Comparison of ENCODE assay signal across 20 mouse cellular contexts in the genomic region with DNA sequence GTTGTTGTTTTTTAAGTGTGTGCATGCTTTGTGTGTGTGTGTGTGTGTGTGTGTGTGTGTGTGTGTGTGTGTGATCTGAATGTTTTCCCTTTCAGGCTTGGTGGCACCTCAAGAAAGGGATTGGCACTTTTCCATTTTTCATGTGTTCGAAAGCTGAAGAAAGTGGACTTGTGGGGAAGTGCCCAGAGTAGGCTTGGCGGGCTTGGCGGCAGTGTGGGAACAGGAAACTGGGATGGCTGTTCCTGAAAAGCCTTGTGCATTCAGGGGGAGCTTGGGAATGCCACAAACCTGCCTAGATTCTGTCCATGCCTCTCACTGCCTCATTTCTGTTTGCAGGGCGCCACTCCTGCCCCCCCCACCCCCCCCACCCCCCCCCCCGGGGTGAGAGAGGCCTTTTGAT. TPM values are rescaled to one million over a fixed set of nuclear protein-coding genes. Genes with fewer than 3 reads are reported as not detected.
DNase-seq lines count a peak whose midpoint lies in the region; ATAC-seq and TF ChIP-seq lines count a peak whose summit lies in the region.
"Had no signal": no experiment of that assay in that cellular context is flagged by ENCODE, and none has a peak within 500 bp of the region (broad histone marks: within the 10 kb centered on the region; RNA-seq: fewer than 3 reads in every experiment).

No protein-coding gene starts in this region.

- DNase-seq in forebrain, embryonic 10.5 days (ENCODE audit: extremely low spot score, low spot score) = no peak
- DNase-seq in lung, embryonic 14.5 days = peak; percentile 44
- no peak for DNase-seq in lung, postnatal 36 days
- DNase-seq in neural tube, embryonic 10.5 days (ENCODE audit: extremely low spot score, low spot score) = no peak
- no peak for DNase-seq in frontal cortex, postnatal 14 days (ENCODE audit: low spot score in 2 of 2)
- DNase-seq: adrenal gland, postnatal 36 days; cerebellum, adult 8-10 months; gastrocnemius, adult 2 months; kidney, adult 11 months; kidney, postnatal 10 days; lung, postnatal 10 days; thymus, adult 18-20 months had no signal

- no peak for TF ChIP-seq CTCF in lung, embryonic 14.5 days (IDR thresholded peaks at IDR 0.05; ENCODE audit: low read depth)

- 21% methylated on average over 5 of the region's 5 CpGs for WGBS in forebrain, embryonic 15.5 days
- 63% methylated on average over 5 of the region's 5 CpGs for WGBS in forebrain, embryonic 10.5 days
- WGBS in lung, embryonic 14.5 days = 65% methylated on average over 5 of the region's 5 CpGs
- WGBS in neural tube, embryonic 15.5 days = 62% methylated on average over 5 of the region's 5 CpGs
- 67% methylated on average over 5 of the region's 5 CpGs for WGBS in kidney, embryonic 14.5 days

- peak; percentile 45 for ATAC-seq in forebrain, embryonic 15.5 days (replicated peaks)
- ATAC-seq in lung, embryonic 14.5 days (ENCODE audit: insufficient read depth) = no peak
- no peak for ATAC-seq in neural tube, embryonic 15.5 days (ENCODE audit: low FRiP score)
- ATAC-seq in kidney, embryonic 14.5 days (ENCODE audit: low FRiP score, low TSS enrichment) = no peak
- ATAC-seq: liver, embryonic 12.5 days had no signal

- H3K4me1 ChIP-seq in forebrain, embryonic 15.5 days = peaks cover 27% of the 10 kb centered on the region
- 0 out of 2 replicates have a peak, but pooled peaks cover 6% of the 10 kb centered on the region for H3K4me1 ChIP-seq in forebrain, embryonic 10.5 days
- peaks cover 41% of the 10 kb centered on the region for H3K4me1 ChIP-seq in lung, embryonic 14.5 days (ENCODE audit: insufficient read depth)
- peaks cover 37% of the 10 kb centered on the region for H3K4me1 ChIP-seq in neural tube, embryonic 15.5 days
- H3K4me1 ChIP-seq in kidney, embryonic 14.5 days (ENCODE audit: control insufficient read depth, insufficient read depth, low read length) = 0 out of 2 replicates have a peak, but pooled peaks cover 4% of the 10 kb centered on the region
- H3K4me1 ChIP-seq: limb, embryonic 12.5 days; liver, embryonic 12.5 days had no signal

- no peak overlapping the region for H3K4me3 ChIP-seq in forebrain, embryonic 15.5 days
- no peak overlapping the region for H3K4me3 ChIP-seq in forebrain, embryonic 10.5 days
- H3K4me3 ChIP-seq in lung, embryonic 14.5 days (ENCODE audit: low read depth, low read length) = no peak overlapping the region
- H3K4me3 ChIP-seq in neural tube, embryonic 15.5 days (replicated peaks) = no peak overlapping the region
- no peak overlapping the region for H3K4me3 ChIP-seq in kidney, embryonic 14.5 days (ENCODE audit: low read length)
- H3K4me3 ChIP-seq: gastrocnemius, adult 2 months; heart, embryonic 15.5 days; limb, embryonic 12.5 days; liver, embryonic 12.5 days; stomach, embryonic 15.5 days had no signal

- H3K9ac ChIP-seq in forebrain, embryonic 15.5 days (replicated peaks) = no peak overlapping the region
- no peak overlapping the region for H3K9ac ChIP-seq in lung, embryonic 14.5 days
- no peak overlapping the region for H3K9ac ChIP-seq in neural tube, embryonic 15.5 days (replicated peaks)
- no peak overlapping the region for H3K9ac ChIP-seq in kidney, embryonic 14.5 days (ENCODE audit: low read depth, low read length)
- H3K9ac ChIP-seq: heart, embryonic 15.5 days; limb, embryonic 12.5 days; liver, embryonic 12.5 days; stomach, embryonic 15.5 days had no signal

- H3K4me2 ChIP-seq in forebrain, embryonic 15.5 days (replicated peaks) = no peak overlapping the region
- H3K4me2 ChIP-seq in lung, embryonic 14.5 days = no peak overlapping the region
- H3K4me2 ChIP-seq in neural tube, embryonic 15.5 days = no peak overlapping the region
- H3K4me2 ChIP-seq in kidney, embryonic 14.5 days (replicated peaks; ENCODE audit: low read depth, low read length) = no peak overlapping the region
- H3K4me2 ChIP-seq: heart, embryonic 15.5 days; limb, embryonic 12.5 days; liver, embryonic 12.5 days; stomach, embryonic 15.5 days had no signal

- no peaks in the 10 kb centered on the region for H3K36me3 ChIP-seq in forebrain, embryonic 15.5 days
- H3K36me3 ChIP-seq in forebrain, embryonic 10.5 days (replicated peaks) = peaks cover 35% of the 10 kb centered on the region
- no peaks in the 10 kb centered on the region for H3K36me3 ChIP-seq in lung, embryonic 14.5 days (ENCODE audit: insufficient read depth)
- no peaks in the 10 kb centered on the region for H3K36me3 ChIP-seq in neural tube, embryonic 15.5 days
- H3K36me3 ChIP-seq in kidney, embryonic 14.5 days (ENCODE audit: control insufficient read depth, insufficient read depth, low read length) = no peaks in the 10 kb centered on the region
- H3K36me3 ChIP-seq: heart, embryonic 15.5 days; liver, embryonic 12.5 days; stomach, embryonic 15.5 days had no signal

- H3K27me3 ChIP-seq in forebrain, embryonic 15.5 days = no peaks in the 10 kb centered on the region
- H3K27me3 ChIP-seq in forebrain, embryonic 10.5 days (ENCODE audit: poor library complexity, severe bottlenecking) = no peaks in the 10 kb centered on the region
- H3K27me3 ChIP-seq in lung, embryonic 14.5 days (ENCODE audit: insufficient read depth, low read length) = no peaks in the 10 kb centered on the region
- no peaks in the 10 kb centered on the region for H3K27me3 ChIP-seq in neural tube, embryonic 15.5 days (replicated peaks)
- H3K27me3 ChIP-seq in kidney, embryonic 14.5 days (ENCODE audit: control insufficient read depth, insufficient read depth, low read length) = no peaks in the 10 kb centered on the region
- H3K27me3 ChIP-seq: CH12.LX; heart, embryonic 15.5 days; limb, embryonic 12.5 days; liver, embryonic 12.5 days; stomach, embryonic 15.5 days had no signal

- no peaks in the 10 kb centered on the region for H3K9me3 ChIP-seq in forebrain, embryonic 15.5 days
- no peaks in the 10 kb centered on the region for H3K9me3 ChIP-seq in forebrain, embryonic 10.5 days
- H3K9me3 ChIP-seq in lung, embryonic 14.5 days (ENCODE audit: low read depth, low read length) = no peaks in the 10 kb centered on the region
- no peaks in the 10 kb centered on the region for H3K9me3 ChIP-seq in neural tube, embryonic 15.5 days (replicated peaks)
- H3K9me3 ChIP-seq in kidney, embryonic 14.5 days (ENCODE audit: control insufficient read depth, low read length) = no peaks in the 10 kb centered on the region
- H3K9me3 ChIP-seq: heart, embryonic 15.5 days; limb, embryonic 12.5 days; liver, embryonic 12.5 days; stomach, embryonic 15.5 days had no signal

- peak overlapping the region; percentile 7; the same call in 1 of the 2 replicates for H3K27ac ChIP-seq in forebrain, embryonic 15.5 days (replicated peaks)
- no peak overlapping the region for H3K27ac ChIP-seq in forebrain, embryonic 10.5 days
- 0 out of 2 replicates have a peak overlapping the region, but pooled peaks have one; percentile 8 for H3K27ac ChIP-seq in lung, embryonic 14.5 days (ENCODE audit: low read depth)
- peak overlapping the region; percentile 35; the same call in 1 of the 2 replicates for H3K27ac ChIP-seq in neural tube, embryonic 15.5 days (replicated peaks)
- no peak overlapping the region for H3K27ac ChIP-seq in kidney, embryonic 14.5 days (ENCODE audit: low read depth, low read length)
- H3K27ac ChIP-seq: gastrocnemius, adult 2 months; heart, embryonic 15.5 days; limb, embryonic 12.5 days; liver, embryonic 12.5 days; stomach, embryonic 15.5 days had no signal

RNA-seq across cellular contexts. Expression of a gene that starts 39.9 kb away (rescaled TPM):
- polyA plus RNA-seq in forebrain, embryonic 15.5 days (2015; fragmentation: Nextera tagmentation; extraction: Ambion mirVana) = 711 and 729 TPM in 2 replicates
- 256 and 273 TPM in 2 replicates for polyA plus RNA-seq in forebrain, embryonic 10.5 days (2016; fragmentation: Nextera tagmentation; extraction: Ambion mirVana)
- 645 and 660 TPM in 2 replicates for polyA plus RNA-seq in lung, embryonic 14.5 days (2014; fragmentation: Nextera tagmentation; extraction: Ambion mirVana)
- polyA plus RNA-seq in neural tube, embryonic 15.5 days (2015; fragmentation: Nextera tagmentation; extraction: Ambion mirVana) = 773 and 880 TPM in 2 replicates
- 844 and 1,016 TPM in 2 replicates for polyA plus RNA-seq in kidney, embryonic 14.5 days (2014; fragmentation: Nextera tagmentation; extraction: Ambion mirVana)

Comparison
In these comparisons a context has a peak if more than half of its experiments do, and no peak if none do; other contexts are left out.
1. H3K27ac ChIP-seq: peak in forebrain, embryonic 15.5 days (single experiment), lung, embryonic 14.5 days (single experiment) and neural tube, embryonic 15.5 days (single experiment); none in forebrain, embryonic 10.5 days (single experiment) and kidney, embryonic 14.5 days (single experiment).